Comparison of ENCODE assay signal across 8 mouse cellular contexts in the genomic region with DNA sequence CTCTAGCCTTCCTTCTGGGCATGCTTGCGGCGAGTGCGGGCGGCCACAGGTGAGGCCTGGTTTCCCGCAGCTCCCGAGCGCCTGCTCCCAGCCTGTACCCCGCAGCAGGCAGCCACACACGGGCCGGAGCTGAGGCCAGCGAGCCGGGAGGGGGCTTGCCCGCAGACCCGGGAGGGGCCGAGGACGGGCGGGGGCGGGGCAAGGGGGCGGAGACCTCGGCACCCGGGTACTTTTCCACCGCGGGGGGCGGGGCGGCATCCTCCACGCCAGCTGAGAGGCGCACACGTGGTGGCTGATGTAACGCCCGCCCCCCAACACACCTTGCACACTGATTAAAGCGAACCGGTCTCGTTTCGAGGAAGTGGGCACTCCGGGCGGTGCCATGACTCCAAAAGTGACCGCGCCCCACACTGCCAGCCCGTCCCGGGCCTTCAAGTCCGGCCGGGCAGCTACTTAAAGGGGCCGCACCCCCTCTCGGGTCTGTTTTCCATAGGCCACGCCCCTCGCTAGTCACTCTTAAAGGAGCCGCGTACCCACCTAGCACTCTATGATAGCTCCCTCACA. TPM values are rescaled to one million over a fixed set of nuclear protein-coding genes. Genes with fewer than 3 reads are reported as not detected.
DNase-seq lines count a peak whose midpoint lies in the region; ATAC-seq lines count a peak whose summit lies in the region.

No protein-coding gene starts in this region.

- peaks cover 14 to 23% of the 10 kb centered on the region in 2 experiments; a peak in 3 of 4 replicates for H3K4me1 ChIP-seq in heart, embryonic 14.5 days (ENCODE audit: control insufficient read depth in 2 of 2, insufficient read depth in 2 of 2, low read length in 2 of 2)
- H3K4me1 ChIP-seq in liver, embryonic 13.5 days (replicated peaks): peaks cover 83% of the 10 kb centered on the region
- peaks cover 16% of the 10 kb centered on the region; the same call in 1 of the 2 replicates for H3K4me1 ChIP-seq in stomach, embryonic 14.5 days (ENCODE audit: control insufficient read depth, insufficient read depth, low read length)

- H3K4me2 ChIP-seq in heart, embryonic 14.5 days (ENCODE audit: low read length): peak overlapping the region; percentile 97
- peak overlapping the region; percentile 90 for H3K4me2 ChIP-seq in liver, embryonic 13.5 days
- peak overlapping the region; percentile 58 for H3K4me2 ChIP-seq in stomach, embryonic 14.5 days (replicated peaks; ENCODE audit: low read depth, low read length)

- peak; percentile 65 to 76 for DNase-seq in CD8-positive naive resting alpha-beta T cell, adult 2 months (ENCODE audit: low read depth in 2 of 2, low spot score in 2 of 2)
- DNase-seq in c-Kit-negative CD71-positive TER-119-positive erythroid progenitor cells, embryonic 14.5 days (ENCODE audit: low read depth, low spot score): peak; percentile 91
- DNase-seq in fibroblast of lung, adult 2 months (ENCODE audit: low read depth): peak; percentile 67
- peak; percentile 94 for DNase-seq in kidney, postnatal 14 days
- DNase-seq in liver, embryonic 13.5 days: peak; percentile 92
- peak; percentile 62 to 81 for DNase-seq in natural killer cell, adult 2 months (ENCODE audit: low spot score in 2 of 2)

- H3K27me3 ChIP-seq in heart, embryonic 14.5 days (ENCODE audit: control insufficient read depth, insufficient read depth, low read length): 0 out of 2 replicates have a peak, but pooled peaks cover 3% of the 10 kb centered on the region
- no peaks in the 10 kb centered on the region for H3K27me3 ChIP-seq in liver, embryonic 13.5 days
- H3K27me3 ChIP-seq in stomach, embryonic 14.5 days (ENCODE audit: control insufficient read depth, insufficient read depth, low read length): no peaks in the 10 kb centered on the region

- H3K9ac ChIP-seq in heart, embryonic 14.5 days (ENCODE audit: low read length): peak overlapping the region; percentile 84
- peak overlapping the region; percentile 98 for H3K9ac ChIP-seq in liver, embryonic 13.5 days
- H3K9ac ChIP-seq in stomach, embryonic 14.5 days (replicated peaks; ENCODE audit: low read depth, low read length): peak overlapping the region; percentile 53

- H3K4me3 ChIP-seq in heart, embryonic 14.5 days (ENCODE audit: control insufficient read depth in 1 of 2, insufficient read depth in 1 of 2, low read depth in 1 of 2, low read length in 2 of 2): peak overlapping the region; percentile 82
- H3K4me3 ChIP-seq in liver, embryonic 13.5 days (replicated peaks): peak overlapping the region; percentile 95
- H3K4me3 ChIP-seq in stomach, embryonic 14.5 days (ENCODE audit: low read depth, low read length): peak overlapping the region; percentile 72

- no peaks in the 10 kb centered on the region for H3K36me3 ChIP-seq in heart, embryonic 14.5 days (ENCODE audit: control insufficient read depth, insufficient read depth, low read length)
- H3K36me3 ChIP-seq in liver, embryonic 13.5 days: peaks cover 45% of the 10 kb centered on the region
- no peaks in the 10 kb centered on the region for H3K36me3 ChIP-seq in stomach, embryonic 14.5 days (ENCODE audit: control insufficient read depth, insufficient read depth, low read length)

- ATAC-seq in heart, embryonic 14.5 days (ENCODE audit: insufficient number of reproducible peaks, insufficient read depth, low FRiP score, low read depth): peak; percentile 85
- peak; percentile 73 for ATAC-seq in liver, embryonic 13.5 days (ENCODE audit: low read depth)
- peak; percentile 89 for ATAC-seq in stomach, embryonic 14.5 days (ENCODE audit: insufficient number of reproducible peaks, insufficient read depth, low FRiP score, low read depth)

- no peaks in the 10 kb centered on the region for H3K9me3 ChIP-seq in heart, embryonic 14.5 days (ENCODE audit: control insufficient read depth, low read length)
- H3K9me3 ChIP-seq in liver, embryonic 13.5 days (replicated peaks): no peaks in the 10 kb centered on the region
- no peaks in the 10 kb centered on the region for H3K9me3 ChIP-seq in stomach, embryonic 14.5 days (ENCODE audit: control insufficient read depth, low read depth, low read length)

- H3K27ac ChIP-seq in heart, embryonic 14.5 days (replicated peaks in 1 of 2; ENCODE audit: control insufficient read depth in 1 of 2, insufficient read depth in 1 of 2, low read depth in 2 of 2, low read length in 2 of 2): peak overlapping the region; percentile 53 to 83; a peak in 3 of 4 replicates
- peak overlapping the region; percentile 100 for H3K27ac ChIP-seq in liver, embryonic 13.5 days
- peak overlapping the region; percentile 83; the same call in 1 of the 2 replicates for H3K27ac ChIP-seq in stomach, embryonic 14.5 days (ENCODE audit: low read length)

- WGBS in heart, embryonic 14.5 days: under 1% methylated on average over 48 of the region's 48 CpGs
- WGBS in liver, embryonic 13.5 days (ENCODE audit: insufficient replicate concordance): under 1% methylated on average over 48 of the region's 48 CpGs
- WGBS in stomach, embryonic 14.5 days: 0% methylated on average over 47 of the region's 48 CpGs

RNA-seq across cellular contexts. Expression of a gene that starts 2.0 kb away (rescaled TPM):
- 3.6 and 5.9 TPM in 2 replicates for polyA plus RNA-seq in heart, embryonic 14.5 days (2014; fragmentation: Nextera tagmentation; extraction: Ambion mirVana)
- polyA plus RNA-seq in liver, embryonic 13.5 days (2015; fragmentation: Nextera tagmentation; extraction: Ambion mirVana): 45.2 TPM in 2 replicates
- polyA plus RNA-seq in stomach, embryonic 14.5 days (2014; fragmentation: Nextera tagmentation; extraction: Ambion mirVana): 11.0 and 11.6 TPM in 2 replicates

RNA-seq across cellular contexts. Expression of a gene that starts 36.1 kb away (rescaled TPM):
- polyA plus RNA-seq in heart, embryonic 14.5 days (2014; fragmentation: Nextera tagmentation; extraction: Ambion mirVana): 0.49 and 0.70 TPM in 2 replicates
- 1.0 and 1.1 TPM in 2 replicates for polyA plus RNA-seq in liver, embryonic 13.5 days (2015; fragmentation: Nextera tagmentation; extraction: Ambion mirVana)
- 2.0 and 2.4 TPM in 2 replicates for polyA plus RNA-seq in stomach, embryonic 14.5 days (2014; fragmentation: Nextera tagmentation; extraction: Ambion mirVana)

RNA-seq across cellular contexts. Expression of a gene that starts 47.0 kb away (rescaled TPM):
- polyA plus RNA-seq in heart, embryonic 14.5 days (2014; fragmentation: Nextera tagmentation; extraction: Ambion mirVana): 13.8 and 18.2 TPM in 2 replicates
- 1.8 and 1.9 TPM in 2 replicates for polyA plus RNA-seq in liver, embryonic 13.5 days (2015; fragmentation: Nextera tagmentation; extraction: Ambion mirVana)
- 30.3 and 32.1 TPM in 2 replicates for polyA plus RNA-seq in stomach, embryonic 14.5 days (2014; fragmentation: Nextera tagmentation; extraction: Ambion mirVana)

RNA-seq across cellular contexts. Expression of a gene that starts 50.8 kb away (rescaled TPM):
- polyA plus RNA-seq in heart, embryonic 14.5 days (2014; fragmentation: Nextera tagmentation; extraction: Ambion mirVana): 222 and 250 TPM in 2 replicates
- polyA plus RNA-seq in liver, embryonic 13.5 days (2015; fragmentation: Nextera tagmentation; extraction: Ambion mirVana): 158 and 159 TPM in 2 replicates
- 186 and 200 TPM in 2 replicates for polyA plus RNA-seq in stomach, embryonic 14.5 days (2014; fragmentation: Nextera tagmentation; extraction: Ambion mirVana)

RNA-seq across cellular contexts. Expression of a gene that starts 55.5 kb away (rescaled TPM):
- 10.4 and 10.6 TPM in 2 replicates for polyA plus RNA-seq in heart, embryonic 14.5 days (2014; fragmentation: Nextera tagmentation; extraction: Ambion mirVana)
- 9.8 and 10.5 TPM in 2 replicates for polyA plus RNA-seq in liver, embryonic 13.5 days (2015; fragmentation: Nextera tagmentation; extraction: Ambion mirVana)
- polyA plus RNA-seq in stomach, embryonic 14.5 days (2014; fragmentation: Nextera tagmentation; extraction: Ambion mirVana): 19.2 and 19.9 TPM in 2 replicates

Comparison
In these comparisons a context has a peak if more than half of its experiments do, and no peak if none do; other contexts are left out.
1. Peak in every context shown above with its lines: DNase-seq, ATAC-seq, H3K4me3 ChIP-seq and H3K27ac ChIP-seq.